Mouse (Mus musculus): ENCODE results near the gene Dnah8.

GRCm38 (mm10) chr17:30597786-30598185 lies 26.4 kb upstream of the Dnah8 start:
- TF ChIP-seq CTCF (IDR thresholded peaks at IDR 0.05 in 2 of 3, conservative IDR thresholded peaks at IDR 0.05 in 1 of 3; ENCODE audit: control insufficient read depth in 1 of 3, insufficient read depth in 1 of 3, low read depth in 2 of 3, low read length in 3 of 3, poor library complexity in 1 of 3, severe bottlenecking in 1 of 3) (no peak), MYB (IDR thresholded peaks at IDR 0.05; ENCODE audit: low read depth, low read length) (no peak), USF1 (IDR thresholded peaks at IDR 0.05; ENCODE audit: low read depth, low read length) (no peak), POLR2A (IDR thresholded peaks at IDR 0.05; ENCODE audit: control insufficient read depth in 1 of 2, insufficient read depth in 1 of 2, low read depth in 1 of 2, low read length in 2 of 2, poor library complexity in 1 of 2) (no peak; a peak in 1 of 4 replicates), MAZ (IDR thresholded peaks at IDR 0.05; ENCODE audit: low read depth, low read length) (no peak), GABPA (IDR thresholded peaks at IDR 0.05; ENCODE audit: low read depth, low read length) (no peak), ETS1 (IDR thresholded peaks at IDR 0.05; ENCODE audit: low read depth, low read length) (no peak), MAX (IDR thresholded peaks at IDR 0.05; ENCODE audit: low read length) (no peak), EP300 (IDR thresholded peaks at IDR 0.05; ENCODE audit: low read depth in 1 of 2, low read length in 2 of 2) (no peak), MXI1 (IDR thresholded peaks at IDR 0.05; ENCODE audit: low read depth, low read length) (no peak), POLR2AphosphoS5 (IDR thresholded peaks at IDR 0.05; ENCODE audit: borderline replicate concordance, low read depth, low read length) (no peak), MEF2A (IDR thresholded peaks at IDR 0.05; ENCODE audit: extremely low read depth, insufficient replicate concordance, low read depth, low read length, poor library complexity, severe bottlenecking) (no peak)

Data from MEL (cell line).